Mouse (Mus musculus): ENCODE data around the gene Gm43951. TPM values are rescaled to one million over a fixed set of nuclear protein-coding genes. Genes with fewer than 3 reads are reported as not detected.

The Gm43951 gene
- total RNA-seq (2021): under 1 TPM; 0.46 to 0.60 TPM
- long read RNA-seq, experiment 1: 0 reads
- long read RNA-seq, experiment 2: 0 reads

- peak; percentile 19 to 48 for DNase-seq
These were observed at the start of gene Gm43951 for GRCm38 (mm10) chr11:72206341-72207203. Gm43951 (minus strand) TSS chr11:72206840.

GRCm38 (mm10) chr11:72256441-72256840, 49.8 kb upstream of the Gm43951 start:
- DNase-seq: no peak

- DNase-seq: no peak
These were observed 49.0 kb upstream of the Gm43951 start for GRCm38 (mm10) chr11:72255629-72256028.

GRCm38 (mm10) chr11:72245196-72245753, 38.6 kb upstream of the Gm43951 start:
- DNase-seq: no peak

DNA sequence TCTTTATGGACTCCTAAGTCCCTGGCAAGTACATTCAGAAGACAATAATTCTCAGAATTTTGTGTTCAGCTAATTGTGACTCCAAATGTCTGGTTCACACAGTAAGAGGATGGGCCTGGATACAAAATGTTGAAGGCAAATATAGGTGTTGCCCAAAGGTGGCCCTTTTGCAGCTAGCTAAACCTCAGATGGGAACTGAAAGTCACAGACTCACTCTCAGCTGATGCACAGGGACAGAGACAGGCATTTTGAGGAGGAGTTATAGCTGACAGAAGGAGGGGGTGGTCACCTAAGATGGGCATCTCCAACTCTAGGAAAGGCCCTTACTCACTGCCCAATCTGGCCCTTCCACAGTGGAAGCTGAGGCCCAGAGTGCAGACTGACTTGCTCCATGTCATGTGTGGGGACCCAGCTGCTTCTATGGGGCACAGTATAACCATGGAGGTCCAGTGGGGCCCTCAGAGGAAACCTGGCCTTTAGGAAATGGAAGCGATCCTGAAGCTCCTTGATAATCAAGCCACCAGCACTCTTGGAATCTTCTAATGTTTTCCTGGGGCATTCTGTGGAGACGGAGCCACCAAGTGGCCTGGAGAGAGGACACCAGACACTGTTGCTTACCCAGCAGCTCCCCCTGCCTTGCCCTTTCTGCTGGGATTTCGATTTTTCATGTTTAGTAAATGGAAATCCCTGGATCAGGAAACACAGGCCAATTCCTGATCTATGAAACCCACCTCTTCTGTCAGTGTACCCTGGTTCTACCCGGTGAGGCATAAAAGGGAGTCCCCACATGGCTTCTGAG, 33.6 kb upstream of the Gm43951 start:
- no peak for DNase-seq

DNA sequence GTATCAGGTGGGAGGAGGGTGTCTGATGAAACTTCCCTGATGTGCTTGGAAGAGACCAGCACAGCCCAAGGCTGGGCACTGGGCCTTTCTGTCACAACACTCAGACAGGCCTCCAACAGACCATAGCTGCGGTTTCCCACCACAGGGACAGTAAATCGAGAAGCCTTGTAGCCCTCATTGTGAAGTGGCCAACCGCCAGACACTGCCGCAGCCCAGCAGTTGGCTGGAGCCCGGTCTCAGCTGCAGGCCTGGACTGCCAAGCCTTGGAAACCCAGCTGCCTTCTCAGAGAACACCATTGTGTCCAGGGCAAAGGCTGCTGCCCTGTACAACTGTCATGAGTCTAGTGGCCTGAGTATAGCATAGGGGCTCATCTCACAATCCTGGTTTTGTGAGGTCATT, 27.4 kb upstream of the Gm43951 start:
- peak in 1 of 2 experiments; percentile 10 for DNase-seq

DNA sequence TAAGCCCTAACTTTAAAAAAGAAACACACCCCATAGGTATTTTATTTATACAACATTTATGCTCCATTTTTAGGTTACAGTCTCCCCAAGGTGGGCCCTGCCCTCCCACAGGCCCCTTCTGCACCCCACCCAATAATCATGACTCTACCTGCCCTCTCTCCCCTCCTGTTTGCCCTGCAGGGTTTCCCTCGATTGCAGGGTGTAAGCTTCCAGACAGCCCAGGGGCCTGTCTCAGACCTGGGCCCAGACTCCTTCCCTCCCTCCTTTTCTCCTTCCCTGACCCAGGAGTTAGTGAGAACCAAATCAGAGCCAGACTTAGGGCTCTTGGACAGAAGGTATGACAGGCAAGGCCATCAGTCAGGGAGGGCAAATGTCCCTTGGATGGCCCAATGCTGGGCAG, 26.4 kb upstream of the Gm43951 start:
- no peak for DNase-seq

DNA sequence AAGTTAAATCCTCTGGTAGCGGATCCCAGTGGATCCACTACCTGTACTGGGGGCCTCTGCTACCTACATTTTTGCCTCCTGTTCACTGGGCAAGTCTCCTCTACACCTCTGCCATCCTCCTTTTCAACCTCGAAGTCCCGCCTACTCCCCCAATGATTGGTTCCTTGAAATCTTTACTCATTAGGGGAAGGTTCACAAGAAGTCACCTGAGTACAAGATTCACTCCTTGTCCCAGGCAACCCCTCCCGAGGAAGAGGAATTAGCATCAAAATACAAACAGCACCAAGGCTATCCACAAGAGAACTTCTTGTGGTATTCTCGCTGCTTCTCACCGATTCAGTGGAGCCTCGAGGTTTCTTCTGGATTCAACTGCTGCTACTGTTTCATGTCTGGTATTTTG, 25.4 kb upstream of the Gm43951 start:
- DNase-seq: no peak

DNA sequence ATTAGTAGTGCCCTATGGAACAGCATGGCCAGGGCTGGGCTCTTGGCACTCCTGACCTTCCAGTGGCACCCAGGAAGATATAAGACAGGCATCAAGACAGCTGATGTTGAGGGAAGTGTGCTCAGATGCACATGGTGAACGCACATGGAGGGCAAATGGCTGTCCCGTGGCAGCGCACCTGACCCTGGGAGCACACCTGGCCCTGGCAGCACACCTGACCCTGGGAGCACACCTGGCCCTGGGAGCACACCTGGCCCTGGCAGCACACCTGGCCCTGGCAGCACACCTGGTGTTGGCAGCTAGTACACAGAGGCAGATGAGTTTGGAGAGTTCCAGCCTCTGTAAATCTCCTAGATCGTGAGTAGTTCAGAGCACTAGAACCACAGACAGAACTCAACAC, 21.9 kb upstream of the Gm43951 start:
- no peak for DNase-seq

DNA sequence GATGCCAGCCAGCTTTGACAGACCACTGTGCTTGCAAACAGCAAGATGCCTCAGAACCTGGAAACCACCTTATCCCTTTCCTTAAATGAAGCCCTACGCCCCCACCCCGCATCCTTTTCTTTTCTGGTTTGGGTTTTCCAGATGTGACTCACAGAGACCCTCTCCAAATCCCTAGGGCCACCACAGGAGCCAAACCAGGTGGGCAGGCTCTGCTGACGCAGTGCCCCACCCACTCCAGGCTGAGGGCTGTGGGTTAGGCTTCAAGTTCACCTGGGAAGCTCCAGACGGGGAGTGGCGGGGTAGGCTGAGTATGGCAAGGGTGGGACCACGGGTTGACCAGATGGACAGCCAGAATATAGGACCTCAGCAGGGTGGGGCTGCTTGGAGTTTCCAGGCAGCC, 20.3 kb upstream of the Gm43951 start:
- no peak for DNase-seq

DNA sequence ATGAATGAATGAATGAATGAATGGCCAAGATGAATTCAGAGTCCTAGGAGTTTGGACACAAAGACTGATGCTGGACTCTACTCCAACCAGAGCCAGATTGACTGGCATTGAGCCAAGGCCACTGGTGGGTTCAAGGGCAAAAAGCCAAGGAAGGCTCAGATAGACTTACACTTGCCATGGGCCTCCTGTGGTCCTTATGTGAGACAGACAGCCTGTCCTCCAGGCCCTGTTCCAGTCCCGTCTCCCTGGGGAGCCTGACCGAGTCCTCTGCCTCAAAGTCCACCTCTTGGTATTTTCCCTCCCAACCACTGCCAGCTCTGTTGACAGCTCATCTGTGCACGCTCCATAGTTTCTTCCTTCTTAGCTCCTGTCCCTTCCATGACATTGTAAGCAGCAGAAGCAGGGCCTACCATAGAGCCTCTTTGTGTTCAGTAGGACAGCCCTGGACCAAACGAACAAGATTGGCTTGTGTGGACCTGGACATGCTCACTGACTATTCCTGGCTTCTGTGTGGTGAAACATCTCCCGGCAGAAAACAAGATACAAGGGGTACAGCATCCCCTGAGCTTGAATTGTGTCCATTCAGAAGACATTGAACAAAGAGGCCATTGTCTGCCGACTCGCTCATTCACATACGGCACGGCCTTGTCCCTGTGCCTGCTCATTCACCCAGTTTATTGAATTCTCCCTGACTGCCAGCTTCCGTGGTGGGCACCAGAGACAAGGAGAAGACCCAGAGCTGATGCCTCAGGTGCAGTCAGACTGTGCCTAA, 19.6 kb upstream of the Gm43951 start:
- no peak for DNase-seq

- peak; percentile 75 to 77 for DNase-seq
These were observed 18.2 kb upstream of the Gm43951 start for GRCm38 (mm10) chr11:72224865-72225264.

GRCm38 (mm10) chr11:72223414-72223813, 16.8 kb upstream of the Gm43951 start:
- DNase-seq: no peak

GRCm38 (mm10) chr11:72221278-72221677, 14.6 kb upstream of the Gm43951 start:
- DNase-seq: peak; percentile 71 to 84

- DNase-seq: no peak
These were observed 10.5 kb upstream of the Gm43951 start for GRCm38 (mm10) chr11:72217116-72217515.

GRCm38 (mm10) chr11:72215410-72215797, 8.8 kb upstream of the Gm43951 start, which contains the start of gene Med31:
Med31 (minus strand) TSS chr11:72215592.
- peak; percentile 88 for DNase-seq

DNA sequence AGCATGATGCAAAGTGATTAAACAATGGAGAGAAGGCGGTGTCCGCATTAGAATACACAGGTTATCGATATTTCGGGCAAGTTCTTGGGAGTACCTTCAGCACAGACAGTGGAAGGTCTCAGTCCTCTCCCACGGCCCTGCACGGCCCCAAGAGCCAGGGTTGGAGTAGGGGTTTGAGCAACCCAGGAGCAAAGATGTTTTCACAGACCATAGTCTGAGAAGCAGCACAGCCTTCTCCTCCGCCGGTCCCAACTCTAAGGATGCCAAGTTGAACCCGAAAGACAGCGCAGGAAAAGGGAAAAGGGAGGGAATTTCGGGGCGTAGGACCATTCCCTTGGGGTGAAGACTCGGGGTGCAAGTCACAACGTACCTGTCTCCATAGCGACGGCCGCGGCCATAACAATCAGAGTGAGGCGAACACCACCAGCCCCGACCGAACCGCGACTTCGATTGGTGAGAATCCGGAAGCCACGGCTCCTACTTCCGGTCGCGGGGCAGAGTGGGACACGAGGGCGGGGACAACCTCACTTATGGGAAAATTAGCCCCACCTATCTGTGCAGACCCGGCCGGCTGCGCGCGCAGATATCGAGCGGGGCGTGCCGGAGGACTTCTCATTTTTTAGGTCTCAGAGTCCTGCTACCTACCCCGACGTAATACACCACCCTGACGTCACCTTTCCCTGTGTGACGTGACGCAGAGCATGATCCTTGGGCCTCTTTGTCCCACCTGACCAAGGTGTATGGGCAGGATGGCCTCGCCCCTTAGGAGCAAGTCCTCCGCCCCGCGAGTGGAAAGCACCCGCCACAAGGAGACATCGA, 8.2 kb upstream of the Gm43951 start:
- peak; percentile 96 to 97 for DNase-seq

DNA sequence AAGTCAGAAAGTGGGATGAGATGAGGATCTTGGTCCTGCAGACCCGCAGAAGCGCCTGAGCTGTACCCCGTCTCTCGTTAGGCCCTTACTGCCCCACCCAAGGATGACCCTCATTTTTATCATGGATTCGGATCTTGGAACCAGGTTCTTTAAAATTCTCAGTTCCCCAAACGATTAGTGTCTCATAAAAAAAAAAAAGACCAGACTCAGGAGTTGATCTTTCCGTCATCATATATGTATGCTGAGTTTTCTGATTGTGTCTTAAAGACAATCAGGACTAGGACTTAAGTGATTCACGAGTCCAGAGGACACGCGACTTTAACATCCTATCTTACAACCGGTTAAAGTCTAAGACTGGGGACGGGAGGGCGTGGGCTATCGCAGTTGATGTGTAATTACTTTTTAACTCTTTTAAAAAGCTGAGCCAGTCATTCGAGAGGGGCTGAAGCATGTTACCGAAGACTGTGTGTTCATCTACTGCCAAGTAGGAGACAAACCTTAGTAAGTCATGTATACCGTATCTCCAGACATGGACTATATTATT, 1.3 kb upstream of the Gm43951 start:
- DNase-seq: no peak

GRCm38 (mm10) chr11:72207204-72207833, 679 bp upstream of the Gm43951 start, which contains the start of the genes 4933427D14Rik and Txndc17:
4933427D14Rik (minus strand) TSS chr11:72207459.
Txndc17 (plus strand) TSS chr11:72207547.
- DNase-seq: peak; percentile 92 to 94

DNA sequence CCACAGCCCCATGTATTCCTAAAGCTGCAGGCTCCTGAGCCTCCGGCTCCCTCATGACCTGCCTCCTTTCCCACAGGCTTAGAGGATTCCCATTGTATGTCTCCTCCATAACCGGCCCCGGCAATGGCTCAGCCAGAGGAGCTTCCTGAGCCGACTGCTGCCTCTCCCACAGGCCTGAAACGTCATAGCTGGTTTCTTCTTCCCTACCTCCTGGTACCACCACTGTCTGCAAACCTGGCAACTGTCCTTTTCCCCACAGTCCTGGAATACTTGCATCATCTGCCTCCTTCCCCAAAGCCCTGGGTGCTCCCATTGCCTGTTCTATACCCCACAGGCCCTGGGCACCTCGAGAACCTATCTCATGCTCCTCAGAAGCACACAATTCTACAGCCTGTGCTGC, 1.4 kb downstream of the Gm43951 start:
- DNase-seq: no peak

All from adrenal gland, postnatal 36 days (tissue).